Mouse (Mus musculus) liver, adult 2 months (tissue): ENCODE measurements around the gene Col1a1. TPM values are rescaled to one million over a fixed set of nuclear protein-coding genes. Genes with fewer than 3 reads are reported as not detected.

Experiments used
- DNase-seq: peaks from one replicate; pipeline ENCODE4 v3.0.0-alpha.2; 2011; ENCODE audit warnings: low read depth, low spot score; ENCODE audit errors: extremely low read depth
- H3K27ac ChIP-seq: fragments of 200-500 bp; replicated peaks from 2 replicates; pipeline ENCODE4 v1.5.1; 2012; ENCODE audit warnings: low read depth, mild to moderate bottlenecking, control low read depth, inconsistent platforms, low read length; ENCODE audit not compliant: insufficient read depth
- H3K27me3 ChIP-seq: fragments of 200-500 bp; 2 replicates; pipeline ENCODE4 v1.6.1; 2012; ENCODE audit warnings: mild to moderate bottlenecking, moderate library complexity, low read length, inconsistent platforms; ENCODE audit not compliant: control insufficient read depth, insufficient read depth
- H3K36me3 ChIP-seq: fragments of 200-500 bp; 2 replicates; pipeline ENCODE4 v1.6.1; 2012; ENCODE audit warnings: low read length, inconsistent platforms; ENCODE audit not compliant: control insufficient read depth, insufficient read depth
- H3K4me1 ChIP-seq: fragments of 200-500 bp; 2 replicates; pipeline ENCODE4 v1.6.1; 2011; ENCODE audit warnings: low read length; ENCODE audit not compliant: control insufficient read depth, insufficient read depth
- H3K4me3 ChIP-seq: fragments of 200-500 bp; 2 replicates; pipeline ENCODE4 v1.5.1; 2011; ENCODE audit warnings: low read depth, mild to moderate bottlenecking, control low read depth, low read length, moderate library complexity; ENCODE audit not compliant: insufficient read depth
- H3K79me2 ChIP-seq: fragments of 200-500 bp; 2 replicates; pipeline ENCODE4 v1.6.1; 2012; ENCODE audit warnings: inconsistent platforms, mild to moderate bottlenecking, low read length, moderate library complexity; ENCODE audit not compliant: control insufficient read depth, insufficient read depth
- H3K9ac ChIP-seq: fragments of 200-500 bp; 2 replicates; pipeline ENCODE4 v1.6.1; 2012; ENCODE audit warnings: low read depth, mild to moderate bottlenecking, control low read depth, inconsistent platforms, low read length
- CTCF ChIP-seq: fragments of 200-500 bp; IDR thresholded peaks from 2 replicates; pipeline ENCODE4 v1.5.1; 2011; ENCODE audit warnings: low read depth, low read length, control low read depth
- POLR2A ChIP-seq: fragments of 200-500 bp; IDR thresholded peaks from 2 replicates; pipeline ENCODE4 v1.6.1; 2011; ENCODE audit warnings: low read length, control low read depth; ENCODE audit not compliant: insufficient read depth; ENCODE audit errors: extremely low read depth
- WGBS: fragments of 180-500 bp; shearing (Covaris S2); methylation state at CpG from one replicate; pipeline ENCODE4 v1.1.7; 2018; 5-methylcytosine and 5-hydroxymethylcytosine counted together
- polyA plus RNA-seq: library from polyadenylated mRNA; depleted of rRNA; stranded (reverse); fragments of >200 nt; gene quantifications from 2 replicates; pipeline ENCODE4 v1.2.3, GENCODE M21; 2012
- total RNA-seq: library from RNA; depleted of rRNA; stranded (reverse); fragments of >200 nt; gene quantifications from 2 replicates; pipeline ENCODE4 v1.2.3, GENCODE M21; 2014

Col1a1 gene
- total and polyA plus RNA-seq, 2 experiments = 1.6 to 2.3 TPM

GRCm38 (mm10) chr11:94944295-94944694 lies 8.3 kb downstream of the Col1a1 start:
- H3K36me3 ChIP-seq = no peaks in the 10 kb centered on the region
- no peak for DNase-seq
- H3K79me2 ChIP-seq = no peaks in the 10 kb centered on the region
- 18% methylated on average over 8 of the region's 8 CpGs for WGBS
- H3K4me1 ChIP-seq = no peaks in the 10 kb centered on the region
- no peaks in the 10 kb centered on the region for H3K27me3 ChIP-seq
- no peak for TF ChIP-seq POLR2A
- TF ChIP-seq CTCF = no peak
- H3K27ac ChIP-seq = no peak overlapping the region
- H3K9ac ChIP-seq = no peak overlapping the region
- H3K4me3 ChIP-seq = no peak overlapping the region

- Histone ChIP-seq H3K27ac (no peak overlapping the region), H3K4me3 (no peak overlapping the region), H3K79me2 (no peaks in the 10 kb centered on the region), H3K27me3 (no peaks in the 10 kb centered on the region), H3K36me3 (no peaks in the 10 kb centered on the region), H3K4me1 (no peaks in the 10 kb centered on the region), H3K9ac (no peak overlapping the region)
- no peak for TF ChIP-seq POLR2A
- DNase-seq = no peak
- 69% methylated on average over 12 of the region's 12 CpGs for WGBS
These were observed 9.2 kb downstream of the Col1a1 start for GRCm38 (mm10) chr11:94945236-94945635.

GRCm38 (mm10) chr11:94952169-94952568 lies 16.1 kb downstream of the Col1a1 start:
- TF ChIP-seq POLR2A (no peak), CTCF (no peak)
- Histone ChIP-seq H3K4me3 (no peak overlapping the region), H3K4me1 (no peaks in the 10 kb centered on the region), H3K9ac (no peak overlapping the region), H3K79me2 (no peaks in the 10 kb centered on the region), H3K36me3 (no peaks in the 10 kb centered on the region), H3K27me3 (no peaks in the 10 kb centered on the region), H3K27ac (no peak overlapping the region)
- no peak for DNase-seq
- 23% methylated on average over 6 of the region's 6 CpGs for WGBS

DNA sequence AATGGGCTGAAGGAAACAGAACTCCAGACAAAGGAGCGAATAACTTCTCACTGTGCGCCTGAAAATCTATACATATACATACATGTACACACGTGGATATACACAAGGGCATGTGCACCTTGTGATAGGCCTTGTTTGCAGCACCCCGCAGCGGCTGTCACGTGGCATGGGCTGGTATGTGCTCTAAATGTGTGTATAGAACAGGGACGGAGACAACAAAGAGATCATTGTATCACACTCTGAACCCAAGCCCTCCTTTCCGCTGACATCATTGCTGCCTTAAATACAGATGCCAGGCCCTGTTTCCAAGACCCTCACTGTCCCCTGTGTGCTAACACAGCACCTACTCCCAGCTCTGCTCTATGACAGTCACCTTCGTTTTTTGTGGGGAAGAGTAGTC lies 19.1 kb downstream of the Col1a1 start:
- H3K4me3 ChIP-seq = no peak overlapping the region
- no peaks in the 10 kb centered on the region for H3K27me3 ChIP-seq
- TF ChIP-seq CTCF (no peak), POLR2A (no peak)
- H3K9ac ChIP-seq = no peak overlapping the region
- no peak for DNase-seq
- H3K36me3 ChIP-seq = no peaks in the 10 kb centered on the region
- peaks cover 3% of the 10 kb centered on the region; the same call in 1 of the 2 replicates for H3K4me1 ChIP-seq
- H3K27ac ChIP-seq = no peak overlapping the region
- H3K79me2 ChIP-seq = no peaks in the 10 kb centered on the region
- 84% methylated on average over 9 of the region's 9 CpGs for WGBS

GRCm38 (mm10) chr11:94957693-94958064 lies 21.7 kb downstream of the Col1a1 start:
- Histone ChIP-seq H3K4me3 (no peak overlapping the region), H3K27ac (no peak overlapping the region; the same call in 1 of the 2 replicates), H3K4me1 (peaks cover 3% of the 10 kb centered on the region; the same call in 1 of the 2 replicates), H3K9ac (no peak overlapping the region), H3K36me3 (no peaks in the 10 kb centered on the region), H3K27me3 (no peaks in the 10 kb centered on the region), H3K79me2 (no peaks in the 10 kb centered on the region)
- WGBS = 80% methylated on average over 9 of the region's 9 CpGs
- DNase-seq = no peak
- TF ChIP-seq POLR2A (no peak), CTCF (no peak)

GRCm38 (mm10) chr11:94958065-94958858 lies 22.2 kb downstream of the Col1a1 start:
- Histone ChIP-seq H3K4me3 (0 out of 2 replicates have a peak overlapping the region, but pooled peaks have one; percentile 9), H3K27ac (peak overlapping the region; percentile 32; the same call in 1 of the 2 replicates), H3K9ac (no peak overlapping the region; the same call in 1 of the 2 replicates), H3K27me3 (no peaks in the 10 kb centered on the region), H3K79me2 (no peaks in the 10 kb centered on the region), H3K36me3 (no peaks in the 10 kb centered on the region), H3K4me1 (peaks cover 3% of the 10 kb centered on the region; the same call in 1 of the 2 replicates)
- TF ChIP-seq POLR2A (no peak), CTCF (no peak)
- WGBS = 12% methylated on average over 8 of the region's 8 CpGs
- DNase-seq = peak; percentile 47
